Mouse (Mus musculus) gastrocnemius, adult 18-20 months (tissue): ENCODE results near the gene Enpep. TPM values are rescaled to one million over a fixed set of nuclear protein-coding genes. Genes with fewer than 3 reads are reported as not detected.

Experiments
- DNase-seq: peaks from one replicate; pipeline ENCODE4 v3.0.0; 2021; ENCODE audit warnings: low spot score
- long read RNA-seq, 2 experiments: library from polyadenylated mRNA; stranded (forward); transcript quantifications; one replicate each; pipeline ENCODE4 v2.0.0; 2021
- total RNA-seq, 2 experiments: library from RNA; stranded (reverse); gene quantifications; 2 replicates each; pipeline ENCODE4 v1.2.3; 2021

Enpep gene
- total RNA-seq: 1 to 10 TPM; 2.3 TPM
- long read RNA-seq, experiment 1, full-length matches to known transcripts: 4 of 5 reads
- long read RNA-seq, experiment 1, partial matches to known transcripts: 0 of 5 reads
- long read RNA-seq, experiment 1, other reads (novel, unspliced or antisense): 1 of 5 reads
- long read RNA-seq, experiment 2, full-length matches to known transcripts: 1 of 2 reads
- long read RNA-seq, experiment 2, partial matches to known transcripts: 0 of 2 reads
- long read RNA-seq, experiment 2, other reads (novel, unspliced or antisense): 1 of 2 reads

GRCm38 (mm10) chr3:129332586-129332985, at the start of gene Enpep:
Gene Enpep (minus strand): TSS chr3:129332720.
- DNase-seq: no peak

GRCm38 (mm10) chr3:129379109-129379508, 46.6 kb upstream of the Enpep start:
- DNase-seq: no peak

DNA sequence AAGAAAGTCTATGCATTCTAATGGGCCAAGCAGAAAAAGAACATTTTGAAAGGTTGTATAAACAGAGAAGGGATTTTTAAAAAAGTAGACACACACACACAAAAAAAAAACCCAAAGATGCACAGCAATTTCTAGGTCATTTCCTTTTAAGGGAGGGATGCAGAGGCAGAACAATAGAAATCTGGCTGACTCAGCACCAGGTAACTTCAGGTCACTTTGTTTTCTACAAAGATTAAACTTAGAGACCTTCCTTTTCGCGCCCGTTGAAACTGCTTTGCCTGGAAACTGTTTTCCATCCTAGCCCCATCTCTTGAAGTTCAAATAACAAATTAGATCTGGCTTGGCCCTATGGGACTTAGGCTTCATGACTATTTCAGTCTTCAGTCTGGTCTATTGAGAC, 42.6 kb upstream of the Enpep start:
- no peak for DNase-seq

GRCm38 (mm10) chr3:129373108-129373507, 40.6 kb upstream of the Enpep start:
- no peak for DNase-seq

GRCm38 (mm10) chr3:129369491-129369890, 37.0 kb upstream of the Enpep start:
- DNase-seq: no peak

DNA sequence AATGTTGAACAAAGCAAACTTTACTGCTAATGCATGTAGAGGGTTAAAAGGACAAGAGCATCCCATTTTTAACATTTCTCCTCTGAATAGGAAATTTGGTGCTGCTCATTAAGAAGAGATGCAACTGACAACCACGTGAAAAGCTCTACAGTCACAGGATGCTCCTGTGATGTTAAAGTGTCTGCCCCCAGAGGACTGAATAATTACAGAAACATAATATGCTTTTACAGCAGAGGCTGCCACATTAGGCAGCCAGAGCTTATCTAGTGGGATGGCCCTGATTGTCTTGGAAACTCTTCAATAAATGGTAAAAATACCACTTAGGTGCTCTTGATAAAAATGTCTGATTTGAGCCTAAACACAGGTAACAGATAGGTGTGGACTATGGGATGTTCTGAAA, 33.4 kb upstream of the Enpep start:
- DNase-seq: no peak

DNA sequence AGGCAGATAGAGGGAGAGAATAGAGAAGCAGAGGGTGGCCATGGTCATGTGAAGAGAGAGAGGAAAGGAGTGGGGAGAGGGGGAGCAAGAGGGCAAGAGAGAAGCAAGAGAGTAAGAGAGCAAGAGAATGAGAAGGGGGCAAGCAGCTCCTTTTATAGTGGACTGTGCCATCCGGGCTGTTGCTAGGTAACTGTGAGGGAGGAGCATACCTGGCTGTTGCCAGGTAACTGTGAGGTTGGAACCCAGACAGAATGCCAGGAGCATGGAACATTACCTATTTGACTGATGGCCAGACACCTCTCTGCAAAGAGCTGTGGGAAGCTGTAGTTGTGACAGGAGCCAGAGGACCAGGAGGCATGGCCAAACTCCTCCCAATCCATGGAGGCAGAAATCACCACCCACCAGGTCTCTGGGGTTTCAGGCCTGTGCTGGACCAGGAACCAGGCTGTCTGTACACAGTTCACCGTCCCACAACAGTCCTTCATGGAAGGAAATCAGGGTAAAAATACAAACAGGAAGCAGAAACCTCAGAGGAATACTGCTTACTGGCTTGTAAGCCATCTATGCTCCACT, 32.4 kb upstream of the Enpep start:
- no peak for DNase-seq

DNA sequence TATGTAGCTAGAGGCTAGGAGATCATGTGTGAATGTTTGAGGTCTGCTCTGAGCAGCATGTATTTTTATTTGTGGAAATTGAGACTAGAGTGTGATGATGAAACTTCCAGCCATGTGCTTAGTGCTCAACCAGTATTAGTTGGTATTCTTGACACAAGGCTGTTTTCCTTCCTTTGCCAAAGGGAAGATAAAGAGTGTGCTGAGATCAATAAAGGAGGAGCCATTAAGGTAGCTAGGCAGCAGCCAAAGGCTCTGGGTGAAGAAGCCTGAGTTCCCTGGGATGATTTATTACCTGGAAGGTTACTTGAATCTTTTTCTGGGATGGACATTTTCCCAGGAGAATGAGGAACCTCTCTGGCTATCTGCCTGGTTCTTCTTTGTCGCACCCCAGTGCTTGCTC, 30.9 kb upstream of the Enpep start:
- DNase-seq: no peak

GRCm38 (mm10) chr3:129358115-129358514, 25.6 kb upstream of the Enpep start:
- no peak for DNase-seq

GRCm38 (mm10) chr3:129353901-129354300, 21.4 kb upstream of the Enpep start:
- no peak for DNase-seq

- DNase-seq: no peak
Measured at GRCm38 (mm10) chr3:129351320-129351877, 18.9 kb upstream of the Enpep start.

- no peak for DNase-seq
Measured at GRCm38 (mm10) chr3:129347277-129347676, 14.8 kb upstream of the Enpep start.

DNA sequence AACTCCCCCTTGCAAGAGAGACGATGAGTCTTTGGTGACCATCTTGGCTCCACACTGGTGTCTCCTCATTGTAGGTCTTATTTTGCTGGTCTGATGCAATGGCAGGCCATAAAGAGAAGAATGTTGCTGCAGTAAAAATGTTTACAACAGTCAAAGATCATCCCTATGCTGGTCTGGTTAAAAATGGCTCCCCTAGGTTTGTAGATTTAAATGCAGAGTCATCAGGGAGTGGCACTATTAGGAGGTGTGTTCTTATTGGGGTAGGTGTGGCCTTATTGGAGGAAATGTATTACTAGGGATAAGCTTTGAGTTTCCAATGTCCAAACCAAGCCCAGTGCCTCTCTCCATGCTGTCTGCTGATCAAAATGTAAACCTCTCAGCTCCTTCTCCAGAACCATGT, 10.2 kb upstream of the Enpep start:
- DNase-seq: no peak

DNA sequence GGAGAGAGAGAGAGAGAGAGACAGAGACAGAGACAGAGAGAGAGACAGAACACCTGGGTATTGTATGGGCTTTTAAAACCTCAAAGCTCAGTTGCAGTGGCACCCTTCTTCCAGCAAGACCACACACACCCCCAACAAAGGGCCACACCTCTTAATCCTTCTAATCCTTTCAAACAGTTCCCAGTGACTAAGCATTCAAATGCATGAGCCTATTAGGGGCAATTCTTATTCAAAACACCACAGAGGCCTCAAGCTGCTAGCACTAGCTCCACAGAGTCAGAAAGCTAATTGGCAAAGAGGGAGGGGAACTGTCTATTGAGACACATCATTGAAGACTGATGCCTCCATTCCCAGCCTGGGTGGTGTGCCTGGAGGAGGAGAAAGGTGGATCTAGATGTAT, 8.5 kb upstream of the Enpep start:
- DNase-seq: no peak

GRCm38 (mm10) chr3:129338296-129339091, 6.0 kb upstream of the Enpep start:
- no peak for DNase-seq

- no peak for DNase-seq
Measured at GRCm38 (mm10) chr3:129332142-129332541, 378 bp downstream of the Enpep start.

- no peak for DNase-seq
Measured at GRCm38 (mm10) chr3:129331427-129331826, 1.1 kb downstream of the Enpep start.

- DNase-seq: no peak
Measured at GRCm38 (mm10) chr3:129328056-129328455, 4.5 kb downstream of the Enpep start.

DNA sequence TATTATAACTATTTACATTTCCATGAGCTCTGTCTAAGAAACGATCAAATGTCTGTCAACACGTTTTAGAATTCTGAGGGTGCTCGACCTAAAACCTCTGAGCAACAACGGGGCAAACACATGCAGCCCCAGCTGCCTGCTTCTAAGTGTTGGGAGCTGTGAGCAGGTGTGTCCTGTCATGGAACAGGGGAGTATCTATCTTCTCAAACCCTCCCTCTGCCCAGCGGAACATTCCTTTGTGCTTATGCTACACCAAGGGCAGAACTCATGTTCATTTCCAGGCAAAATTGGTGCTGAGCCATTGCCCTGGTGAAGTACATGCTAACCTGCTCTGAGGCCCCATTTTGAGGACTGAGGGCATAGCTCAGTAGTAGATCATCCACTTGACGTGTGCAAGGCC, 10.9 kb downstream of the Enpep start:
- DNase-seq: no peak

DNA sequence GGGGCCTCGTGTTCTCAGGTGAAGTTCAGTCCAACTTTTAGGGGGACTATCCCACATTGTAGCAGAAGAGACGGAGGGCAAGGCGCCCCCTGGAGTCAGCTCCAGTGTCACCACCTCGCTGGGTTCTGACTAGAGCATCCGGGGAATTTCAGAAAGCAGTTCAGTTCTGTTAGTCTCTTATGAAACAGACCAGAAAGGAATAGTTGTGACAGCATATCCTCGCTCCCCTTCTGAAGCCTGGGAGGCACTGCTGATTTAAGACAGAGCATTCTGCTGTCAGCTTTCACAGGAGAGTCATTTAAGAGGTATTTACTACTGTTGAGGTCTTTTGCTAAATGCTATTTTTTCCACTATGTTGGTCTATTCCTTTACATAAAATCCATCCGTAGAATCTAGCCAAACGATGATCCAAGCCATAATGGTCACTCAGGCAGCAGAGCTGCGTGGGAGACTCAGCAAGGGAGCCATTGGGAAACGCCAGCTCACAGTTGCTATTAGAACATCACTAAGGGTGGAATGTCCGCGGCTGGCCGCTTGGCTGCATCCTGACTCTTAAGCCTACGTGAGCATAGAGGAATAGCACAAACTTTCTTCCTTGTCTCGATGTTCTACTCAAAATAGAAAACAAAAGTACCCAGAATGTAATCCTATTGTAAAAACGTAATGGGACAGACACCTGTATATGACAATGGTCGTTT, 15.3 kb downstream of the Enpep start:
- DNase-seq: no peak

DNA sequence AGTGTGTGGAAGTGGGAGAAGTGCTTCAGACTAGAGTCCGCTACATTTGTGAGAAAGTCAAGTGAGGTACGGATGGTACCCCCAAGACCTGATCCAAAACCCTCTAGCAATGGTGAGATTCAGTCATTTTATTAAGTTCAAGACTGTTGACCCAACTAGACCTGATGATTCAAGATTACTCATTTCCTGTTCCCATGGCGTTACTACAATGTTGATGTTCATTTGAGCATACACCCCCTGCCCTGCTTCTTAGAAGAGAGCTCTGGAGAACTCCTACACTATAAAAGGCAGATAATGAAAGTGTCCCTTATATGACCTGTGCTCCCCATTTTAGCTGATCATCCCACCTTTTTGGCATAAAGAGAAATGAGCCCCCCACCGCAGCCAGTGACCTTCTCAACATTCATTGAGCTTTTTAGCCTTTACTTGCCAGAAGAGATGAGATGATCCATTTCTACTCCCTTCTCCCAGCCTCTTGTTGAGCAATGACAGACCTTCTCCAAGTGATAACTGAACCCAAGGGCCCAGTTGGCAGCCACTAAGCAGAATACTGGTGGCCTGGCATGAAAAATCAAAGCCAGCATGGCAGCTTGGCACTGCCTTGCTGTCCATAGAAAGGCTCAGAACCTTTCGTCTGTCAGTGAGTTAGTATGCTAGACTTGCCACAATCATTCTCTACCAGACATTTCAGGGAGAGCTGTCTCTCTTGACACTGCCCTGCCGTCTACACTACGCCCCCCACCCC, 18.7 kb downstream of the Enpep start:
- DNase-seq: no peak
